Mouse (Mus musculus): ENCODE results near the gene Acta1.

Gene Acta1

GRCm38 (mm10) chr8:123846509-123846908 is 48.0 kb downstream of the Acta1 start:
- DNase-seq (ENCODE audit: low read depth, low spot score), result no peak

DNA sequence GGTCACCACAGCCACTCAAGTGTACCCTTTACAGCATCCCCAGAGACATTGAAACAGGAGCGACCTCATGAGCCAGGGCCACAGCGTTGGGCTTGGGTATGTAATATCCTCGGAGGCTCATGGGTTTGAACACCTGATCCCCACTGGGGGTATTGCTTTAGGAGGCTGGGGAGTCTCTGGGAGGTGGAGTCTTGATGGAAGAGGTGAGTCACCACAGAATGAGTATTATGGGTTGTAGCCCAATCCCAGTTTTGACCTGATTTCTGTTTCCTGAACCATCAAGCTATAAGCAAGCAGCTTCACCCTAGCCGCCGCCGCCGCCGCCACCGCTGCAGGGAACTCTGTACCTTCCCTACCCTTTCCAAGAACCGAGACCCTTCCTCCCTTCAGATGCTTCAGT is 48.6 kb downstream of the Acta1 start:
- no peak for DNase-seq (ENCODE audit: low read depth, low spot score)

DNA sequence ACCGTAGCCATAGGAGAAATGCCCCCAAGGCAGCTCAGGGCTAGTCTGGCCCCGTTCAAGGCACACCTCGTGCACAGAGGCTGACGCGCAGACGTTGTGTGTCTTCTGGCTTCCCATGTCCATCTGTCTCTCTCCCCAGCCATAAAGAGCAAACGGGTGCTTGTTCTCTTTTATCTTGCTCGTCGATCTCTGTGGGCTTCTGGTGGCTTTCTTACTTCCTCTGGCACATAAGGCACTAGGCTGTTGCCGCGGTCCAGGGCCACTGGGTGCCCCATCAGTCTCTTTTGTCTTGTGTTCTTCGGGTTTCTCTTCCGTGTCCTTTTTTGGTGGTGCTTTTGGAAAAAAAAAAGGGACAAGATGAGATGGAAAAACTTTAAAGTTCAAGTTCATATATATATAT is 49.4 kb downstream of the Acta1 start:
- DNase-seq (ENCODE audit: low read depth, low spot score), result no peak

DNA sequence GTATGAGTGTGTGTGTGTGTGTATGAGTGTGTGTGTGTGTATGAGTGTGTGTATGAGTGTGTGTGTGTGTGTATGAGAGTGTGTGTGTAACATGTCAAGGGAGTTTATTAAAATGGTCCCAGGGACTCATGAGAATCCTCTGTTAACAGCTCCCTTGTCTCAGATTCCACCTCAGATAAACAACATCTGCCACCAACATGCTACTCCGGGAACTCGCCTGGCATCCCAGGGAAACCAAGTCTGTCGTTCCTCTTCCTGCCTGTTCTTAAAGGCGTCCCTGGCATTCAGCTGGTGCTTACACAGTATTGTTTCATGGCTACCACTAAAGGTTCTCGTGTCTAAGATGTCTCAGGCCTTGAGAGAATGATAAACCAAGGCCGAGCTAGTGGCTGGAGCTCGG is 50.2 kb downstream of the Acta1 start:
- DNase-seq (ENCODE audit: low read depth, low spot score), result no peak

GRCm38 (mm10) chr8:123842086-123842485 is 52.5 kb downstream of the Acta1 start:
- no peak for DNase-seq (ENCODE audit: low read depth, low spot score)

All from embryo, embryonic 11.5 days (tissue).